Mouse (Mus musculus): ENCODE measurements around the gene Mtnr1a.
"Not testable (repeated sequence)": the region's sequence is repeated elsewhere in the genome, so short reads cannot be mapped to it uniquely, and the experiment has no call there.

The Mtnr1a gene

DNA sequence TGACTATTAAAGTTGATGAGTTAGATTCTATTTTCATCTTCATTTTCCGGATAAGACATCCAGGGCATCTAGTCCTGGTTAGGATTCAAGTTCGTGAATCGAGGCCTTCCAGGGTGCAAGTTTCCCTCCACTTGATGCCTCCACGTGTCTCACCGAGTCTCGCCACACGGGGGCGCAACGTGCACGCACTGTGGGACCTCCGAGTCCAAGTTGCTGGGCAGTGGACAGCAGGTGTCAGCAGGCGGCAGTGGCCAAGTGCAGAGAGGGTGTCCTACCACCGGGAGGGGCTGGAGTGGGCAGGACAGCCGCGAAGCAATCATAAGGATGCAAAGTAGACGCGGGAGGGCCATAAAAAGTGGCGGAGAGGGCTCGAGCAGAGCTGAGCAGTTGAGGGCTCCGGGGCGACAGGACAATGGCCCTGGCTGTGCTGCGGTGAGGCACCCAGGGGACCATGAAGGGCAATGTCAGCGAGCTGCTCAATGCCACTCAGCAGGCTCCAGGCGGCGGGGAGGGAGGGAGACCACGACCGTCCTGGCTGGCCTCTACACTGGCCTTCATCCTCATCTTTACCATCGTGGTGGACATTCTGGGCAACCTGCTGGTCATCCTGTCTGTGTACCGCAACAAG lies at the start of gene Mtnr1a:
Gene Mtnr1a, plus strand, starts transcription at position 379 of the 628 bp plus-strand sequence.
- no peak for DNase-seq (ENCODE audit: low spot score)

DNA sequence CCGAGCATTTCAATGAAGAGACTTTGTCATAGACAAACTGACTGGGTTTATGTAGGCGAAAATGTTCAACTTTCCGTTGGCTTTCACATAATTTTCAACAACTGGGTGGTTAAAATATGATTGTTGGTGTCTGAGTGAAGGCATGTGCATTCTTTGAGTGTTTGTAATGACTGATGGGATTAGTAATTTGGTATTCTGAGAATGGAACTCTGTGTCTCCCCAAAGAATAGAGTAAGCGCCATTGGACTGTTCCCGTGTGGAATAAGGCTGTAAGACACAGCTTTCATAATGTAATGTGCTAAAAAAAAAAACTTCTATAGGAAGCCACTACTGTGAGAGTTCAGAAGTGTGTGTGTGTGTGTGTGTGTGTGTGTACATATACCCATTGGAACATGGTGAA lies 49.7 kb upstream of the Mtnr1a start:
- no peak for DNase-seq (ENCODE audit: low spot score)

DNA sequence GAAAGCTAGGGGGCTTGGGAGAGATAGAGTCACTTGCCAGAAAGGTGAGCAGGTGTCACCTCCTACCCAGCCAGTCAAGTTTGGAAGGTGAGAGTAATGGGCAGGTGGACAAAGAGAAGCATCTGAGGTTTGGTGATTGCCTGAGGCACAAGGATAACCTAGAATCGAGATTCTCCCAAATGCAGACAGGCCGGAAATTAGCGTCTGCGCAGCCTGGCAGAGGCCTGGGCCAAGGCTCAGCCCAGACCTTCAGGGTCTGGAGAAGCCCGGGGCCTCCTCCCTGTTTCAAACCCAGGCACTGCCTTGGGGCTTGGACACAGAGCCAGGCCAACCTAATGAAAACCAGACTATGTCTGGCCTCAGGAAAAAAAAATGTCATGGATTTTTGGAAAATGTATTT lies 47.8 kb upstream of the Mtnr1a start:
- no peak for DNase-seq (ENCODE audit: low spot score)

- DNase-seq (ENCODE audit: low spot score): no peak
Observed at GRCm38 (mm10) chr8:45021911-45022665, 46.8 kb upstream of the Mtnr1a start.

GRCm38 (mm10) chr8:45028081-45028497 lies 40.8 kb upstream of the Mtnr1a start:
- DNase-seq (ENCODE audit: low spot score): no peak

GRCm38 (mm10) chr8:45038350-45038749 lies 30.6 kb upstream of the Mtnr1a start:
- DNase-seq (ENCODE audit: low spot score): no peak

GRCm38 (mm10) chr8:45044160-45044559 lies 24.8 kb upstream of the Mtnr1a start:
- DNase-seq (ENCODE audit: low spot score): no peak

- no peak for DNase-seq (ENCODE audit: low spot score)
Observed at GRCm38 (mm10) chr8:45050451-45050850, 18.5 kb upstream of the Mtnr1a start.

DNA sequence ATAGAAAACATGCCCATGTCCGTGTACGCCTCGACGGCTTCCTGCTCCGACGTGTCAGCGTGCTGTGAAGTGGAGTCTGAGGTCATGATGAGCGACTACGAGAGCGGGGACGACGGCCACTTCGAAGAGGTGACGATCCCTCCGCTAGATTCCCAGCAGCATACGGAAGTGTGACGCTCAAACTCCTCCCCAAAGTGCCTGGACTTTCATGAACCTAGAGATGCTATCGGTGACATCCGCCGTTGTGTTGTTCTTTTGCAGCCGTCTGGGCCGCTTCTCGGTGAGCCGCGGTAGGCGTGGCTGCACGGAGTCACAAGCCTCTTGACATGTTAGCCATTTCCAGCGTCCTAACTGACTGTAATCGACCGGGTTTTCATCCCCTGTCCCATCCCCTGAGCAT lies 17.7 kb upstream of the Mtnr1a start:
- no peak for DNase-seq (ENCODE audit: low spot score)

- DNase-seq (ENCODE audit: low spot score): no peak
Observed at GRCm38 (mm10) chr8:45052205-45052604, 16.7 kb upstream of the Mtnr1a start.

GRCm38 (mm10) chr8:45052618-45053017 lies 16.3 kb upstream of the Mtnr1a start:
- no peak for DNase-seq (ENCODE audit: low spot score)

DNA sequence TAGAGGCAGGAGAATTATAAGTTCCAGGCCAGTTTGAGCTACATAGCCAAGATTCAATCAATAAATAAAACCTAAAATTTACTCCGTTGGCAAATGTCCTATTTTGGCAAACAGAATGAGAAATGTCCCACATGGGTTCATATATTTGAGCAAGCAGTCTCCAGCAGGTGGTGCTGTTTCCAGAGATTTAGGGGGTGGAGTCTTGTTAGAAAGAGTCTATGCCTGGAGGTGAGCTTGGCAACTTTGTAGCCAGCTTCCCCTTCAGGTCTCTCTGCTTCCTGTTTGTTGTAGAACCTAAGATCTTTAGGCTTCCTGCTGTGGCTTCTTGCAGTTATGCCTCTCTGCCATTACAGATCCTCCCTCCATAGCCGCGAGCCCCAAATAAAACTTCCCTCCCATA lies 13.4 kb upstream of the Mtnr1a start:
- DNase-seq (ENCODE audit: low spot score): no peak

GRCm38 (mm10) chr8:45056810-45057209 lies 12.1 kb upstream of the Mtnr1a start:
- DNase-seq (ENCODE audit: low spot score): no peak

GRCm38 (mm10) chr8:45060083-45060482 lies 8.9 kb upstream of the Mtnr1a start:
- no peak for DNase-seq (ENCODE audit: low spot score)

DNA sequence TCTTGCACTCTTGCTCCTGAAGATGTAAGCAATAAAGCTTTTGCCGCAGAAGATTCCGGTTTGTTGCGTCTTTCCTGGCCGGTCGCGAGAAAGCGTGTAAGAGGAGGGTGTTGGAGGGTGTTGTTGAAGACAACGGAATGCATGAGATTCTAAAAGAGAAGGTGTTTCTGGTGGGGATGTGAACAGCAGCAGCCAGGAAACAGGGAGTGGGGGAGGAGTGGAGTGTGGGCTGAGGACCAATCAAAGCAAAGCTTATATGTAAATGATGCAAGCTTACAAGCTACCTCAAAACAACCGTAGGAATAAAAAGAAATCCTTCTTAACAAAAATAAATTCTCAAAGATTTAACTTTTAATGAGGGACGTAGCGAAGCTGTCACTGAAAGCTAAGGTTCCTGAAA lies 6.6 kb upstream of the Mtnr1a start:
- DNase-seq (ENCODE audit: low spot score): no peak

- no peak for DNase-seq (ENCODE audit: low spot score)
Observed at GRCm38 (mm10) chr8:45062982-45063924, 5.7 kb upstream of the Mtnr1a start.

GRCm38 (mm10) chr8:45064197-45064869 lies 4.6 kb upstream of the Mtnr1a start:
- DNase-seq (ENCODE audit: low spot score): no peak

DNA sequence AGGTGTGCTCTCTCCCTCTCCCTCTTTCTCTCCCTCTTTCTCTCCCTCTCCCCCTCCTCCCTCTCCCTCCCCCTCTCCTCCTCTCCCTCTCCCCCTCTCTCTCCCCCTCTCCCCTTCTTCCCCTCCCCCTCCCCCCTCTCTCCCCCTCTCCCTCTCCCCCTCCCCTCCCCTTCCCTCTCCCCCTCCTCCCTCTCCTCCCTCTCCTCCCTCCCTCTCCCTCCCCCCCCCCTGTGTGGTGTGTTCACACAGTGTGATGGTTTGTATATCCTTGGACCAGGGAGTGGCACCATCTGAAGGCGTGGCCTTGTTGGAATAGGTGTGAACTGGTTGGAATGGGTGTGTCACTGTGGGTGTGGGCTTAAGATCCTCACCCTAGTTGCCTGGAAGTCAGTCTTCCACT lies 3.5 kb upstream of the Mtnr1a start:
- not testable (repeated sequence) for DNase-seq (ENCODE audit: low spot score)

DNA sequence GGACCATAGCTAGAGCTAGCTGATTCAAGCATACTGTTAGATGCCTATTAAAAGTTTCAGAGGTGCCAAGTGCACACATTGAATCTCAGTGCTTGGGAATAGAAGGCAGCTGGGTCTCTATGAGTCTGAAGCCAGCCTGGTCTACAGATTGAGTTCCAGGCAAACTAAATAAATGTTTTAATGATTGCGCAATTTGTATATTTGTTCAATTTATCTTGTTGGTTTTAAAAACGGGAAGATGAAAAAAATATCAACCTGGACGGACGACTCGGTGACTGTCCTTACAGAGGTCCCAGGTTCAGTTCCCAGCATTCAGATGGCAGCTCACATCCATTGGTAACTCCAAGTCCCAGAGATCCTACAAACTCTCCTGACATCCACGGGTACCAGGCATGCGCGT lies 2.0 kb downstream of the Mtnr1a start:
- no peak for DNase-seq (ENCODE audit: low spot score)

DNA sequence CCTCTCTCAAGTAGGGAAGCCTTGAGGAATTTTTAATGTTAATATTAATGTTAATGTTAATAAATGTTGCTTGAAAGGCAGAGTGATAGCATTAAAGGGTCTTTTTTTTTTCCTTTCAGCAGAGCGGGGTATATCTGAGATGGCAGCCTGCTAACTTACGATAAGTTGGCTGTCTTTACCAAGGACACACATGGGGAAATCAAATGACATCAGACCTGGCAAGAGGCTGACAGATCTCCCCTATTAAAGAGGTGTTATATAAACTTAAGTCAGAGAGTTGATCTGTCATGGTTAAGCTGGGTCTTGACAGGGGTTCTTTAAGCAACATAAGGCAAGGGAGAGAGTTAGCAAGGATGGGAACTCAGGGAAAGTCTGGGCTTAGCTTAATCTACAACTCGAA lies 11.9 kb downstream of the Mtnr1a start:
- DNase-seq (ENCODE audit: low spot score): no peak

DNA sequence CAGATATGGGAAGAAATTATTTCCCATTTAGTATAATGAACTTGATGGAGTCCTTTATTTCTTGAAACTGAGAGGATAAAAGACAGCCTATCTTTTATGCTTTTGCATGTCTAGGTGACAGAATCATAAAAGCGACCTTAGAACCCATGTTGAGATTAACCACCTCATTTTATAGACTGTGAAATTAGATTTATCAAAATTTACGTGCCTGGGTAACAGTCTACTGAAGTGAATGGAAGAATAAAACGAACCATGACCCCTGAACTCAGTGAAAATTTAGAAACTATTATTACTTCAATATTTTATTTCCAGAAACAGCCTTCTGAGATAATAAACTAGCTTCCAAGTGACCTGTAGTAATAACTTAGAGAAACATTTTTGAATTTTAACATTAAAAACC lies 24.7 kb downstream of the Mtnr1a start:
- DNase-seq (ENCODE audit: low spot score): no peak

Data from spleen, adult 12 weeks (tissue).